Mouse (Mus musculus) C2C12 (cell line): ENCODE measurements around the gene Elof1.

Experiments used
- CEBPB ChIP-seq: IDR thresholded peaks from one replicate; pipeline ENCODE4 v1.6.1; 2011; ENCODE audit warnings: low read depth, mild to moderate bottlenecking, control low read depth, moderate library complexity
- CTCF ChIP-seq: IDR thresholded peaks from one replicate; pipeline ENCODE4 v1.5.1; 2011; ENCODE audit not compliant: control insufficient read depth, insufficient read depth, insufficient read length
- FOSL1 ChIP-seq: IDR thresholded peaks from one replicate; pipeline ENCODE4 v1.8.0; 2011; ENCODE audit warnings: mild to moderate bottlenecking, low read length; ENCODE audit not compliant: poor library complexity, insufficient read depth, severe bottlenecking
- MAX ChIP-seq: IDR thresholded peaks from one replicate; pipeline ENCODE4 v1.6.1; 2011; ENCODE audit warnings: mild to moderate bottlenecking, control low read depth
- MYOD1 ChIP-seq: IDR thresholded peaks from one replicate; pipeline ENCODE4 v1.6.1; 2011; ENCODE audit warnings: low read depth; ENCODE audit not compliant: control insufficient read depth, insufficient read length
- MYOG ChIP-seq: IDR thresholded peaks from one replicate; pipeline ENCODE4 v1.6.1; 2011; ENCODE audit not compliant: control insufficient read depth, insufficient read length; ENCODE audit errors: extremely low read depth
- USF1 ChIP-seq: IDR thresholded peaks from one replicate; pipeline ENCODE4 v1.6.1; 2011; ENCODE audit warnings: low read depth, mild to moderate bottlenecking, control low read depth, moderate library complexity

GRCm38 (mm10) chr9:22072276-22072675 lies 44.7 kb downstream of the Elof1 start:
- TF ChIP-seq CTCF (no peak), FOSL1 (no peak), MYOD1 (no peak), USF1 (no peak), MAX (no peak), CEBPB (no peak), MYOG (no peak)
